Mouse (Mus musculus) spleen, adult 12 weeks (tissue): ENCODE data around the gene Gata3.

Experiments
- DNase-seq: peaks from one replicate; pipeline ENCODE4 v3.0.0; 2022; ENCODE audit warnings: low spot score

The Gata3 gene

GRCm38 (mm10) chr2:9886031-9886430 is 3.8 kb downstream of the Gata3 start:
- no peak for DNase-seq

GRCm38 (mm10) chr2:9885217-9885770 is 4.5 kb downstream of the Gata3 start:
- no peak for DNase-seq

GRCm38 (mm10) chr2:9884533-9885216 is 5.2 kb downstream of the Gata3 start:
- no peak for DNase-seq

GRCm38 (mm10) chr2:9883803-9884532 is 5.9 kb downstream of the Gata3 start:
- DNase-seq = no peak

- no peak for DNase-seq
Observed at GRCm38 (mm10) chr2:9882926-9883802, 6.7 kb downstream of the Gata3 start.

GRCm38 (mm10) chr2:9882371-9882925 is 7.4 kb downstream of the Gata3 start:
- no peak for DNase-seq

GRCm38 (mm10) chr2:9881611-9882023 is 8.2 kb downstream of the Gata3 start:
- no peak for DNase-seq

GRCm38 (mm10) chr2:9881051-9881591 is 8.7 kb downstream of the Gata3 start, which contains the start of gene 4930412O13Rik:
Gene 4930412O13Rik (plus strand): TSS chr2:9881252.
- DNase-seq = no peak

GRCm38 (mm10) chr2:9880271-9880670 is 9.6 kb downstream of the Gata3 start:
- no peak for DNase-seq

GRCm38 (mm10) chr2:9879493-9879892 is 10.3 kb downstream of the Gata3 start:
- peak; percentile 69 for DNase-seq

- no peak for DNase-seq
Observed at GRCm38 (mm10) chr2:9879092-9879491, 10.7 kb downstream of the Gata3 start.

- DNase-seq = no peak
Observed at GRCm38 (mm10) chr2:9878564-9879081, 11.2 kb downstream of the Gata3 start.

GRCm38 (mm10) chr2:9877966-9878563 is 11.8 kb downstream of the Gata3 start:
- no peak for DNase-seq

- no peak for DNase-seq
Observed at GRCm38 (mm10) chr2:9877326-9877690, 12.5 kb downstream of the Gata3 start.

- no peak for DNase-seq
Observed at GRCm38 (mm10) chr2:9876621-9877325, 13.1 kb downstream of the Gata3 start.

- no peak for DNase-seq
Observed at GRCm38 (mm10) chr2:9875676-9876357, 14.0 kb downstream of the Gata3 start.

- no peak for DNase-seq
Observed at GRCm38 (mm10) chr2:9875220-9875619, 14.6 kb downstream of the Gata3 start.

GRCm38 (mm10) chr2:9874467-9875219 is 15.2 kb downstream of the Gata3 start:
- DNase-seq = no peak

GRCm38 (mm10) chr2:9873757-9874156 is 16.1 kb downstream of the Gata3 start:
- no peak for DNase-seq
